Mouse (Mus musculus) hindbrain, postnatal 0 days (tissue): ENCODE results near the gene Olfr550. TPM values are rescaled to one million over a fixed set of nuclear protein-coding genes. Genes with fewer than 3 reads are reported as not detected.

ENCODE experiments used
- ATAC-seq: fragments of 200-750 bp; cut with Nextera tagmentation; 2 replicates; pipeline ENCODE4 v1.8.0; 2017; ENCODE audit warnings: mild to moderate bottlenecking, moderate TSS enrichment, moderate library complexity
- DNase-seq: peaks from one replicate; pipeline ENCODE4 v3.0.0-alpha.2; 2015; ENCODE audit warnings: low spot score
- H3K27ac ChIP-seq: fragments of 300-500 bp; sonication (generic); 2 replicates; pipeline ENCODE4 v1.5.1; 2014; ENCODE audit warnings: mild to moderate bottlenecking
- H3K27me3 ChIP-seq: fragments of 300-500 bp; sonication (generic); 2 replicates; pipeline ENCODE4 v1.6.1; 2014; ENCODE audit warnings: low read length, mixed read lengths; ENCODE audit not compliant: insufficient read depth
- H3K36me3 ChIP-seq: fragments of 300-500 bp; sonication (generic); 2 replicates; pipeline ENCODE4 v1.6.1; 2014; ENCODE audit warnings: low read length, mixed read lengths; ENCODE audit not compliant: insufficient read depth
- H3K4me1 ChIP-seq: fragments of 300-500 bp; sonication (generic); 2 replicates; pipeline ENCODE4 v1.6.1; 2014; ENCODE audit warnings: antibody characterized with exemption, low read length, mixed read lengths; ENCODE audit not compliant: insufficient read depth
- H3K4me2 ChIP-seq: fragments of 300-500 bp; sonication (generic); 2 replicates; pipeline ENCODE4 v1.6.1; 2014; ENCODE audit warnings: low read depth, mild to moderate bottlenecking, low read length, moderate library complexity, mixed read lengths
- H3K4me3 ChIP-seq: fragments of 300-500 bp; sonication (generic); 2 replicates; pipeline ENCODE4 v1.5.1; 2014; ENCODE audit warnings: low read length
- H3K9ac ChIP-seq: fragments of 300-500 bp; sonication (generic); replicated peaks from 2 replicates; pipeline ENCODE4 v1.6.1; 2014; ENCODE audit warnings: mild to moderate bottlenecking, low read length, moderate library complexity, mixed read lengths
- H3K9me3 ChIP-seq: fragments of 300-500 bp; sonication (generic); 2 replicates; pipeline ENCODE4 v1.6.1; 2016; ENCODE audit warnings: low read length, mixed read lengths
- CTCF ChIP-seq: IDR thresholded peaks from 2 replicates; pipeline ENCODE4 v1.5.1; 2016; ENCODE audit warnings: antibody characterized with exemption, control low read depth, low read depth
- WGBS: fragments of 180-500 bp; shearing (Covaris S2); extraction: QIAGEN DNeasy Blood & Tissue Kit; methylation state at CpG from one replicate; pipeline ENCODE4 v1.1.7; 2014; 5-methylcytosine and 5-hydroxymethylcytosine counted together
- polyA plus RNA-seq: library from polyadenylated mRNA; unstranded; fragments of >200 nt; fragmentation: Nextera tagmentation; extraction: Ambion mirVana; gene quantifications from 2 replicates; pipeline ENCODE4 v1.2.1, GENCODE M21; 2015
- total RNA-seq: library from RNA; depleted of rRNA; stranded (reverse); fragments of >200 nt; gene quantifications from 2 replicates; pipeline ENCODE4 v1.2.3, GENCODE M21; 2014; rRNA removed

The Olfr550 gene
- not detected in 2 replicates for total RNA-seq
- polyA plus RNA-seq = not detected in 2 replicates

GRCm38 (mm10) chr7:102571142-102571541, at the start of gene Olfr550:
Olfr550 (plus strand) TSS chr7:102571442.
- no peak for ATAC-seq
- 95% methylated on average over 8 of the region's 8 CpGs for WGBS
- H3K4me2 ChIP-seq = no peak within 1 kb of the TSS

GRCm38 (mm10) chr7:102529052-102529451, 42.2 kb upstream of the Olfr550 start:
- no peak for TF ChIP-seq CTCF
- DNase-seq = no peak
- H3K4me2 ChIP-seq = no peak overlapping the region
- no peaks in the 10 kb centered on the region for H3K36me3 ChIP-seq
- H3K9me3 ChIP-seq = no peaks in the 10 kb centered on the region
- H3K9ac ChIP-seq = no peak overlapping the region
- 87% methylated on average over 1 of the region's 1 CpGs for WGBS
- ATAC-seq = no peak
- H3K4me1 ChIP-seq = no peaks in the 10 kb centered on the region
- no peaks in the 10 kb centered on the region for H3K27me3 ChIP-seq
- H3K4me3 ChIP-seq = no peak overlapping the region
- H3K27ac ChIP-seq = no peak overlapping the region

More at GRCm38 (mm10) chr7:102571142-102571541, at the start of gene Olfr550:
- no peak for DNase-seq
- Histone ChIP-seq H3K27me3 (no peaks in the 10 kb centered on the region), H3K4me3 (no peak within 1 kb of the TSS), H3K9ac (no peak within 1 kb of the TSS), H3K27ac (no peak within 1 kb of the TSS), H3K4me1 (0 out of 2 replicates have a peak, but pooled peaks cover 4% of the 10 kb centered on the region), H3K9me3 (no peaks in the 10 kb centered on the region), H3K36me3 (no peaks in the 10 kb centered on the region)
- no peak for TF ChIP-seq CTCF

GRCm38 (mm10) chr7:102534449-102534848, 36.8 kb upstream of the Olfr550 start, which contains the start of gene Olfr547:
Olfr547 (plus strand) TSS chr7:102534749.
- WGBS = 81% methylated on average over 1 of the region's 1 CpGs
- DNase-seq (no peak), ATAC-seq (no peak)
- Histone ChIP-seq H3K27me3 (no peaks in the 10 kb centered on the region), H3K4me3 (no peak within 1 kb of the TSS), H3K9ac (no peak within 1 kb of the TSS), H3K9me3 (no peaks in the 10 kb centered on the region), H3K36me3 (no peaks in the 10 kb centered on the region), H3K4me2 (no peak within 1 kb of the TSS), H3K27ac (no peak within 1 kb of the TSS), H3K4me1 (no peaks in the 10 kb centered on the region)
- TF ChIP-seq CTCF = no peak

GRCm38 (mm10) chr7:102540596-102540995, 30.6 kb upstream of the Olfr550 start, which contains the start of gene Olfr548-ps1:
Olfr548-ps1 (plus strand) TSS chr7:102540896.
- Histone ChIP-seq H3K27me3 (no peaks in the 10 kb centered on the region), H3K9ac (no peak within 1 kb of the TSS), H3K36me3 (no peaks in the 10 kb centered on the region), H3K9me3 (no peaks in the 10 kb centered on the region), H3K27ac (no peak within 1 kb of the TSS), H3K4me2 (no peak within 1 kb of the TSS), H3K4me3 (no peak within 1 kb of the TSS), H3K4me1 (no peaks in the 10 kb centered on the region)
- ATAC-seq (no peak), DNase-seq (no peak)
- 88% methylated on average over 2 of the region's 2 CpGs for WGBS
- TF ChIP-seq CTCF = no peak

GRCm38 (mm10) chr7:102541251-102541650, 30.0 kb upstream of the Olfr550 start:
- TF ChIP-seq CTCF = no peak
- no peak overlapping the region for H3K4me3 ChIP-seq
- WGBS = 62% methylated on average over 3 of the region's 3 CpGs

GRCm38 (mm10) chr7:102549570-102549969, 21.7 kb upstream of the Olfr550 start, which contains the start of gene Olfr549:
Olfr549 (plus strand) TSS chr7:102549870.
- no peak within 1 kb of the TSS for H3K4me2 ChIP-seq
- H3K4me3 ChIP-seq = no peak within 1 kb of the TSS
- TF ChIP-seq CTCF = no peak
- no peaks in the 10 kb centered on the region for H3K36me3 ChIP-seq
- H3K9ac ChIP-seq = no peak within 1 kb of the TSS
- WGBS = 81% methylated on average over 3 of the region's 3 CpGs
- H3K27ac ChIP-seq = no peak within 1 kb of the TSS
- no peaks in the 10 kb centered on the region for H3K9me3 ChIP-seq
- DNase-seq = no peak
- no peaks in the 10 kb centered on the region for H3K4me1 ChIP-seq
- ATAC-seq = no peak
- no peaks in the 10 kb centered on the region for H3K27me3 ChIP-seq

More at GRCm38 (mm10) chr7:102541251-102541650, 30.0 kb upstream of the Olfr550 start:
- Histone ChIP-seq H3K4me1 (no peaks in the 10 kb centered on the region), H3K27me3 (no peaks in the 10 kb centered on the region), H3K36me3 (no peaks in the 10 kb centered on the region), H3K27ac (no peak overlapping the region), H3K4me2 (no peak overlapping the region), H3K9me3 (no peaks in the 10 kb centered on the region), H3K9ac (no peak overlapping the region)
- ATAC-seq (no peak), DNase-seq (no peak)

- Histone ChIP-seq H3K27ac (no peak overlapping the region), H3K4me2 (no peak overlapping the region), H3K4me1 (no peaks in the 10 kb centered on the region), H3K9me3 (no peaks in the 10 kb centered on the region), H3K4me3 (no peak overlapping the region), H3K27me3 (no peaks in the 10 kb centered on the region), H3K36me3 (no peaks in the 10 kb centered on the region), H3K9ac (no peak overlapping the region)
- WGBS = 85% methylated on average over 3 of the region's 3 CpGs
- ATAC-seq = no peak
- no peak for TF ChIP-seq CTCF
- DNase-seq = no peak
Measured at GRCm38 (mm10) chr7:102553279-102553678, 18.0 kb upstream of the Olfr550 start.
